Comparison of ENCODE assay signal across 10 mouse cellular contexts in the genomic region with DNA sequence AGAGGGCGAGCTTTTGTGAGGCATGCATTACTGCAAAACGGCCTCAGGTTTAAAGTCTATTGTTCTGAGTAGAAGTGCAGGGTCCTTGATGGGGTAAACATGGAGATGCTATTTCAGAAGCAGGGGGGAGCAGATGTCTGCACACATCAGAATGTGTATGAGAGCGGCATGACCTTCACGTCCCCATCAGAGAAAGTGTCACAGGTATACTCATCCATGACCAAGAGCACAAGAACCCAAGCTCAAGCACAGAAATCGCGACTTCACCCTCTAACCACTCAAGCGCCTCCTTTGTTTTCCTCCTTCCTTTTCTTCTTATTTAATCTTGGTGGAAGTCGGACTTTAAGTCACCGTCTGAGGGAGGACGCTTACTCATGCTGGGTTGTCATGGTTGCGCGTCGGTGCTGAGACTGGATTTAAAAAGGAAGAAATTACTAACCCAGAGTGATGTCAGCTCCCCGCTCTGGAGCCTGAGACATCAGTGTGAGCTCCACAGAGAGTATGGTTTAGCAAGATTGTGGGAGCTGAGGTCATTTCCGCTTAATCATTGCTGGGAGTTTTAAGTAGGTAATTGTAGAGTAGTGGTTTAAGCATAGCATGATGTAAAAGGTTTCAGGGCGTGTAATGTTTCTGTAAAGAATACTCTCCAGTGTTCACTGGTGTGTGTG.
A peak's percentile ranks its signal among the peaks of the same experiment; 100 is the strongest.
DNase-seq lines count a peak whose midpoint lies in the region; ATAC-seq and TF ChIP-seq lines count a peak whose summit lies in the region.
"Had no signal": no experiment of that assay in that cellular context is flagged by ENCODE, and none has a peak within 500 bp of the region (broad histone marks: within the 10 kb centered on the region; RNA-seq: fewer than 3 reads in every experiment).

No protein-coding gene starts in this region.

- no peak overlapping the region for H3K27ac ChIP-seq in hindbrain, embryonic 11.5 days (ENCODE audit: low read depth, low read length)
- H3K27ac ChIP-seq in hindbrain, embryonic 10.5 days: no peak overlapping the region
- no peak overlapping the region for H3K27ac ChIP-seq in thymus, adult 2 months (ENCODE audit: control insufficient read depth, insufficient read depth, low read length)

- no peak overlapping the region for H3K4me2 ChIP-seq in hindbrain, embryonic 11.5 days (replicated peaks; ENCODE audit: low read depth, low read length)

- no peaks in the 10 kb centered on the region for H3K9me3 ChIP-seq in hindbrain, embryonic 11.5 days (ENCODE audit: control insufficient read depth, low read length)
- no peaks in the 10 kb centered on the region for H3K9me3 ChIP-seq in hindbrain, embryonic 10.5 days

- no peaks in the 10 kb centered on the region for H3K36me3 ChIP-seq in hindbrain, embryonic 11.5 days (ENCODE audit: control insufficient read depth, insufficient read depth, low read length)
- H3K36me3 ChIP-seq in hindbrain, embryonic 10.5 days: no peaks in the 10 kb centered on the region; the same call in 1 of the 2 replicates
- H3K36me3 ChIP-seq in thymus, adult 2 months (ENCODE audit: control insufficient read depth, insufficient read depth, low read length): no peaks in the 10 kb centered on the region

- 65% methylated on average over 16 of the region's 16 CpGs for WGBS in hindbrain, embryonic 11.5 days
- 63% methylated on average over 16 of the region's 16 CpGs for WGBS in hindbrain, embryonic 10.5 days
- WGBS in thymus, adult 2 months: 25% methylated on average over 16 of the region's 16 CpGs

- H3K4me3 ChIP-seq in hindbrain, embryonic 11.5 days (ENCODE audit: low read depth, low read length): no peak overlapping the region
- H3K4me3 ChIP-seq in hindbrain, embryonic 10.5 days: no peak overlapping the region
- H3K4me3 ChIP-seq in thymus, adult 2 months (ENCODE audit: control insufficient read depth, insufficient read depth, low read length): no peak overlapping the region

- no peak overlapping the region for H3K9ac ChIP-seq in hindbrain, embryonic 11.5 days (ENCODE audit: low read depth, low read length)

- DNase-seq in hindbrain, embryonic 11.5 days (ENCODE audit: low spot score): peak; percentile 4
- DNase-seq in hindbrain, embryonic 10.5 days (ENCODE audit: low spot score): no peak
- DNase-seq in NIH3T3 (ENCODE audit: low read depth): peak; percentile 67
- DNase-seq in left cerebral cortex, adult 18-20 months (ENCODE audit: low spot score in 2 of 2): peak; percentile 58 to 74
- DNase-seq in retina, postnatal 1 day: peak; percentile 34
- DNase-seq in thymus, adult 2 months: no peak
- DNase-seq: cerebellum, postnatal 14 days; gastrocnemius, postnatal 36 days had no signal

- ATAC-seq in hindbrain, embryonic 11.5 days (ENCODE audit: low FRiP score): no peak
- ATAC-seq in activated CD4-positive, CD25-positive, alpha-beta regulatory T cell, adult 4 months: no peak
- ATAC-seq in inflammation-experienced regulatory T-cells, adult 6 months: no peak

- no peaks in the 10 kb centered on the region for H3K27me3 ChIP-seq in hindbrain, embryonic 11.5 days (ENCODE audit: control insufficient read depth, insufficient read depth, low read length)
- H3K27me3 ChIP-seq in hindbrain, embryonic 10.5 days (ENCODE audit: insufficient read depth, poor library complexity, severe bottlenecking): no peaks in the 10 kb centered on the region
- H3K27me3 ChIP-seq in thymus, adult 2 months (ENCODE audit: control insufficient read depth, insufficient read depth, low read length): no peaks in the 10 kb centered on the region

- no peaks in the 10 kb centered on the region for H3K4me1 ChIP-seq in hindbrain, embryonic 11.5 days (replicated peaks; ENCODE audit: control insufficient read depth, insufficient read depth, low read length)
- peaks cover 9% of the 10 kb centered on the region; the same call in 1 of the 2 replicates for H3K4me1 ChIP-seq in hindbrain, embryonic 10.5 days (replicated peaks)
- no peaks in the 10 kb centered on the region for H3K4me1 ChIP-seq in thymus, adult 2 months (replicated peaks; ENCODE audit: control insufficient read depth, insufficient read depth, low read length)

- no peak for TF ChIP-seq CTCF in thymus, adult 2 months (IDR thresholded peaks at IDR 0.05; ENCODE audit: borderline replicate concordance, control insufficient read depth, extremely low read depth, insufficient read depth, low read length, poor library complexity)

- TF ChIP-seq POLR2A in thymus, adult 2 months (IDR thresholded peaks at IDR 0.05; ENCODE audit: control insufficient read depth, extremely low read depth, insufficient read depth, low read length, poor library complexity): no peak

Comparison
In these comparisons a context has a peak if more than half of its experiments do, and no peak if none do; other contexts are left out.
1. DNase-seq: peak in hindbrain, embryonic 11.5 days (single experiment), NIH3T3 (single experiment), left cerebral cortex, adult 18-20 months (2 of 2) and retina, postnatal 1 day (single experiment); none in hindbrain, embryonic 10.5 days (single experiment) and thymus, adult 2 months (single experiment).